ENCODE assay signal across 8 mouse cellular contexts in genomic region chr16:31906896-31907295, GRCm38 (mm10). TPM values are rescaled to one million over a fixed set of nuclear protein-coding genes. Genes with fewer than 3 reads are reported as not detected.
DNase-seq lines count a peak whose midpoint lies in the region; ATAC-seq and TF ChIP-seq lines count a peak whose summit lies in the region.

No protein-coding gene starts in this region.

- no peaks in the 10 kb centered on the region for H3K4me1 ChIP-seq in neural tube, embryonic 11.5 days (ENCODE audit: control insufficient read depth, insufficient read depth, low read length)
- H3K4me1 ChIP-seq in cortical plate, adult 2 months (ENCODE audit: control insufficient read depth, insufficient read depth, low read length) = peaks cover 5% of the 10 kb centered on the region; the same call in 1 of the 2 replicates
- no peaks in the 10 kb centered on the region for H3K4me1 ChIP-seq in heart, postnatal 0 days (ENCODE audit: control insufficient read depth, insufficient read depth)
- peaks cover 13% of the 10 kb centered on the region for H3K4me1 ChIP-seq in limb, embryonic 13.5 days
- peaks cover 10% of the 10 kb centered on the region for H3K4me1 ChIP-seq in midbrain, embryonic 12.5 days

- H3K27ac ChIP-seq in neural tube, embryonic 11.5 days (ENCODE audit: low read depth, low read length) = no peak overlapping the region
- peak overlapping the region; percentile 54; the same call in 1 of the 2 replicates for H3K27ac ChIP-seq in cortical plate, adult 2 months (ENCODE audit: insufficient read depth, low read length)
- no peak overlapping the region for H3K27ac ChIP-seq in heart, postnatal 0 days (ENCODE audit: low read depth)
- H3K27ac ChIP-seq in limb, embryonic 13.5 days = peak overlapping the region; percentile 52; the same call in 1 of the 2 replicates
- H3K27ac ChIP-seq in midbrain, embryonic 12.5 days (replicated peaks) = no peak overlapping the region

- peak overlapping the region; percentile 32; the same call in 1 of the 2 replicates for H3K9ac ChIP-seq in neural tube, embryonic 11.5 days (ENCODE audit: low read length)
- H3K9ac ChIP-seq in heart, postnatal 0 days (replicated peaks; ENCODE audit: low read depth, low read length) = no peak overlapping the region
- H3K9ac ChIP-seq in limb, embryonic 13.5 days = peak overlapping the region; percentile 35
- H3K9ac ChIP-seq in midbrain, embryonic 12.5 days (replicated peaks) = no peak overlapping the region

- H3K27me3 ChIP-seq in neural tube, embryonic 11.5 days (ENCODE audit: control insufficient read depth, insufficient read depth, low read length) = no peaks in the 10 kb centered on the region
- no peaks in the 10 kb centered on the region for H3K27me3 ChIP-seq in heart, postnatal 0 days (ENCODE audit: control insufficient read depth, insufficient read depth, low read length)
- 0 out of 2 replicates have a peak, but pooled peaks cover 5% of the 10 kb centered on the region for H3K27me3 ChIP-seq in limb, embryonic 13.5 days
- H3K27me3 ChIP-seq in midbrain, embryonic 12.5 days = peaks cover 9% of the 10 kb centered on the region; the same call in 1 of the 2 replicates

- TF ChIP-seq POLR2A in cortical plate, adult 2 months (IDR thresholded peaks at IDR 0.05; ENCODE audit: extremely low read depth, insufficient read depth, low read length) = no peak

- DNase-seq in neural tube, embryonic 11.5 days (ENCODE audit: low spot score) = no peak
- DNase-seq in neural tube, embryonic 10.5 days (ENCODE audit: extremely low spot score, low spot score) = no peak
- peak; percentile 39 for DNase-seq in heart, postnatal 0 days (ENCODE audit: low spot score)
- DNase-seq in layer of hippocampus, postnatal 25 days (ENCODE audit: extremely low spot score in 1 of 2, low spot score in 1 of 2) = no peak
- no peak for DNase-seq in spleen, postnatal 4 days (ENCODE audit: low spot score in 2 of 2)

- H3K4me2 ChIP-seq in neural tube, embryonic 11.5 days (ENCODE audit: low read depth) = peak overlapping the region; percentile 28
- H3K4me2 ChIP-seq in heart, postnatal 0 days (ENCODE audit: low read depth, low read length) = peak overlapping the region; percentile 63
- H3K4me2 ChIP-seq in limb, embryonic 13.5 days (replicated peaks) = peak overlapping the region; percentile 56
- H3K4me2 ChIP-seq in midbrain, embryonic 12.5 days (replicated peaks) = peak overlapping the region; percentile 36

- H3K9me3 ChIP-seq in neural tube, embryonic 11.5 days (ENCODE audit: control insufficient read depth, low read length) = no peaks in the 10 kb centered on the region
- H3K9me3 ChIP-seq in heart, postnatal 0 days (replicated peaks; ENCODE audit: control insufficient read depth, low read length) = no peaks in the 10 kb centered on the region
- no peaks in the 10 kb centered on the region for H3K9me3 ChIP-seq in limb, embryonic 13.5 days
- no peaks in the 10 kb centered on the region for H3K9me3 ChIP-seq in midbrain, embryonic 12.5 days

- TF ChIP-seq CTCF in cortical plate, adult 2 months (IDR thresholded peaks at IDR 0.05; ENCODE audit: extremely low read depth, insufficient read depth, low read length) = no peak
- no peak for TF ChIP-seq CTCF in heart, postnatal 0 days (IDR thresholded peaks at IDR 0.05; ENCODE audit: low read depth)

- no peak for TF ChIP-seq EP300 in heart, postnatal 0 days (IDR thresholded peaks at IDR 0.05; ENCODE audit: low read depth)

- 12% methylated on average over 9 of the region's 9 CpGs for WGBS in neural tube, embryonic 11.5 days
- WGBS in heart, postnatal 0 days = 8% methylated on average over 9 of the region's 9 CpGs
- 8% methylated on average over 9 of the region's 9 CpGs for WGBS in limb, embryonic 13.5 days
- 9% methylated on average over 9 of the region's 9 CpGs for WGBS in midbrain, embryonic 12.5 days

- H3K36me3 ChIP-seq in neural tube, embryonic 11.5 days (ENCODE audit: control insufficient read depth, insufficient read depth, low read length) = no peaks in the 10 kb centered on the region
- H3K36me3 ChIP-seq in heart, postnatal 0 days (replicated peaks; ENCODE audit: control insufficient read depth, insufficient read depth, low read length) = no peaks in the 10 kb centered on the region
- no peaks in the 10 kb centered on the region for H3K36me3 ChIP-seq in limb, embryonic 13.5 days
- no peaks in the 10 kb centered on the region for H3K36me3 ChIP-seq in midbrain, embryonic 12.5 days

- no peak overlapping the region for H3K4me3 ChIP-seq in neural tube, embryonic 11.5 days (ENCODE audit: low read depth, low read length)
- no peak overlapping the region for H3K4me3 ChIP-seq in cortical plate, adult 2 months (ENCODE audit: insufficient read depth, low read length)
- H3K4me3 ChIP-seq in heart, postnatal 0 days (ENCODE audit: low read depth, low read length) = peak overlapping the region; percentile 34
- H3K4me3 ChIP-seq in limb, embryonic 13.5 days = peak overlapping the region; percentile 31
- peak overlapping the region; percentile 12; the same call in 1 of the 2 replicates for H3K4me3 ChIP-seq in midbrain, embryonic 12.5 days

- no peak for ATAC-seq in neural tube, embryonic 11.5 days (ENCODE audit: insufficient read depth, low FRiP score, low TSS enrichment)
- peak; percentile 55; the same call in 1 of the 2 replicates for ATAC-seq in heart, postnatal 0 days (ENCODE audit: insufficient read depth, low read depth)
- ATAC-seq in limb, embryonic 13.5 days (ENCODE audit: low FRiP score, low read depth) = peak; percentile 72; the same call in 1 of the 2 replicates
- no peak for ATAC-seq in midbrain, embryonic 12.5 days (ENCODE audit: low FRiP score, low read depth)

RNA-seq across cellular contexts. Expression of gene Pigz, which starts 26.8 kb away (rescaled TPM):
- polyA plus RNA-seq in neural tube, embryonic 11.5 days (2014; fragmentation: Nextera tagmentation; extraction: Ambion mirVana) = 1.2 and 1.4 TPM in 2 replicates
- 24.6 and 25.4 TPM in 2 replicates for polyA plus RNA-seq in cortical plate, adult 2 months (2012; rRNA removed)
- not detected in 2 replicates for total RNA-seq in heart, postnatal 0 days (2014; rRNA removed; ENCODE audit: low replicate concordance)
- polyA plus RNA-seq in heart, postnatal 0 days (2015; fragmentation: Nextera tagmentation; extraction: Ambion mirVana) = 0.51 and 0.87 TPM in 2 replicates
- polyA plus RNA-seq in limb, embryonic 13.5 days (2015; fragmentation: Nextera tagmentation; extraction: Ambion mirVana) = 0.50 and 0.79 TPM in 2 replicates
- polyA plus RNA-seq in midbrain, embryonic 12.5 days (2016; fragmentation: Nextera tagmentation; extraction: Ambion mirVana) = 1.4 and 2.5 TPM in 2 replicates
- total RNA-seq in layer of hippocampus, postnatal 25 days (2021) = 10 to 100 TPM; 15.4 to 20.9 TPM

RNA-seq across cellular contexts. Expression of gene Meltf, which starts 28.3 kb away (rescaled TPM):
- 0.15 TPM in 1 of 2 replicates, not detected in the other for polyA plus RNA-seq in neural tube, embryonic 11.5 days (2014; fragmentation: Nextera tagmentation; extraction: Ambion mirVana)
- polyA plus RNA-seq in cortical plate, adult 2 months (2012; rRNA removed) = 0.46 and 0.79 TPM in 2 replicates
- total RNA-seq in heart, postnatal 0 days (2014; rRNA removed; ENCODE audit: low replicate concordance) = 0.04 TPM in 1 of 2 replicates, not detected in the other
- polyA plus RNA-seq in heart, postnatal 0 days (2015; fragmentation: Nextera tagmentation; extraction: Ambion mirVana) = not detected in 2 replicates
- 2.1 and 2.5 TPM in 2 replicates for polyA plus RNA-seq in limb, embryonic 13.5 days (2015; fragmentation: Nextera tagmentation; extraction: Ambion mirVana)
- polyA plus RNA-seq in midbrain, embryonic 12.5 days (2016; fragmentation: Nextera tagmentation; extraction: Ambion mirVana) = 0.10 and 0.22 TPM in 2 replicates
- total RNA-seq in layer of hippocampus, postnatal 25 days (2021) = under 1 TPM; 0.16 to 0.17 TPM

RNA-seq across cellular contexts. Expression of gene 0610012G03Rik, which starts 41.4 kb away (rescaled TPM):
- polyA plus RNA-seq in neural tube, embryonic 11.5 days (2014; fragmentation: Nextera tagmentation; extraction: Ambion mirVana) = 81.0 and 87.9 TPM in 2 replicates
- 73.3 and 76.0 TPM in 2 replicates for polyA plus RNA-seq in cortical plate, adult 2 months (2012; rRNA removed)
- 141 and 171 TPM in 2 replicates for total RNA-seq in heart, postnatal 0 days (2014; rRNA removed; ENCODE audit: low replicate concordance)
- 175 and 190 TPM in 2 replicates for polyA plus RNA-seq in heart, postnatal 0 days (2015; fragmentation: Nextera tagmentation; extraction: Ambion mirVana)
- 84.2 and 86.6 TPM in 2 replicates for polyA plus RNA-seq in limb, embryonic 13.5 days (2015; fragmentation: Nextera tagmentation; extraction: Ambion mirVana)
- 81.7 and 83.7 TPM in 2 replicates for polyA plus RNA-seq in midbrain, embryonic 12.5 days (2016; fragmentation: Nextera tagmentation; extraction: Ambion mirVana)
- total RNA-seq in layer of hippocampus, postnatal 25 days (2021) = 10 to 100 TPM; 42.2 to 49.5 TPM

RNA-seq across cellular contexts. Expression of gene Ncbp2, which starts 41.4 kb away (rescaled TPM):
- polyA plus RNA-seq in neural tube, embryonic 11.5 days (2014; fragmentation: Nextera tagmentation; extraction: Ambion mirVana) = 139 and 145 TPM in 2 replicates
- 75.7 and 95.2 TPM in 2 replicates for polyA plus RNA-seq in cortical plate, adult 2 months (2012; rRNA removed)
- total RNA-seq in heart, postnatal 0 days (2014; rRNA removed; ENCODE audit: low replicate concordance) = 9.9 and 12.0 TPM in 2 replicates
- polyA plus RNA-seq in heart, postnatal 0 days (2015; fragmentation: Nextera tagmentation; extraction: Ambion mirVana) = 42.1 and 48.0 TPM in 2 replicates
- 146 TPM in 2 replicates for polyA plus RNA-seq in limb, embryonic 13.5 days (2015; fragmentation: Nextera tagmentation; extraction: Ambion mirVana)
- polyA plus RNA-seq in midbrain, embryonic 12.5 days (2016; fragmentation: Nextera tagmentation; extraction: Ambion mirVana) = 131 and 135 TPM in 2 replicates
- total RNA-seq in layer of hippocampus, postnatal 25 days (2021) = 10 to 100 TPM; 49.9 to 55.3 TPM

Comparison
In these comparisons a context has a peak if more than half of its experiments do, and no peak if none do; other contexts are left out.
1. ATAC-seq: peak in heart, postnatal 0 days (single experiment) and limb, embryonic 13.5 days (single experiment); none in neural tube, embryonic 11.5 days (single experiment) and midbrain, embryonic 12.5 days (single experiment).
2. H3K27ac ChIP-seq: peak in cortical plate, adult 2 months (single experiment) and limb, embryonic 13.5 days (single experiment); none in neural tube, embryonic 11.5 days (single experiment), heart, postnatal 0 days (single experiment) and midbrain, embryonic 12.5 days (single experiment).
3. H3K4me3 ChIP-seq: peak in heart, postnatal 0 days (single experiment), limb, embryonic 13.5 days (single experiment) and midbrain, embryonic 12.5 days (single experiment); none in neural tube, embryonic 11.5 days (single experiment) and cortical plate, adult 2 months (single experiment).
4. H3K9ac ChIP-seq: peak in neural tube, embryonic 11.5 days (single experiment) and limb, embryonic 13.5 days (single experiment); none in heart, postnatal 0 days (single experiment) and midbrain, embryonic 12.5 days (single experiment).
5. Peak in every context shown above with its lines, with median percentiles within 50 percentile points of each other: H3K4me2 ChIP-seq.